Mouse (Mus musculus) myocyte (in vitro differentiated cells): ENCODE measurements at regions not wholly inside any gene's neighbourhood (a gene's known extent, or its start where the extent isn't known, plus 50 kb on each side); places are given as distances from the start of the nearest gene placed in this dataset.

Experiments used
- H3K27me3 ChIP-seq: one replicate; pipeline ENCODE4 v1.6.1; 2011; ENCODE audit not compliant: control insufficient read depth, insufficient read depth, insufficient read length
- H3K36me3 ChIP-seq: one replicate; pipeline ENCODE4 v1.6.1; 2011; ENCODE audit not compliant: control insufficient read depth, insufficient read depth
- H3K4me2 ChIP-seq: one replicate; pipeline ENCODE4 v1.6.1; 2011; ENCODE audit warnings: low read depth, control low read depth
- H3K4me3 ChIP-seq: one replicate; pipeline ENCODE4 v1.5.1; 2011; ENCODE audit warnings: mild to moderate bottlenecking, control low read depth, moderate library complexity
- H3K79me2 ChIP-seq: one replicate; pipeline ENCODE4 v1.6.1; 2011; ENCODE audit not compliant: control insufficient read depth, insufficient read depth
- H3ac ChIP-seq: one replicate; pipeline ENCODE4 v1.6.1; 2011; ENCODE audit not compliant: control insufficient read depth, insufficient read length
- CEBPB ChIP-seq: IDR thresholded peaks from 2 replicates; pipeline ENCODE4 v1.6.1; 2011; ENCODE audit warnings: mild to moderate bottlenecking, moderate library complexity; ENCODE audit not compliant: poor library complexity, insufficient read depth, severe bottlenecking
- E2F4 ChIP-seq: IDR thresholded peaks from one replicate; pipeline ENCODE4 v1.6.1; 2011; ENCODE audit warnings: mild to moderate bottlenecking, control low read depth, moderate library complexity; ENCODE audit not compliant: insufficient read depth
- MAX ChIP-seq: IDR thresholded peaks from one replicate; pipeline ENCODE4 v1.6.1; 2011; ENCODE audit warnings: low read depth, mild to moderate bottlenecking, control low read depth
- MYOD1 ChIP-seq, 3 experiments: IDR thresholded peaks; one replicate each; pipeline ENCODE4 v1.6.1; 2011; ENCODE audit warnings: control low read depth in 2 of 3, low read depth in 2 of 3, mild to moderate bottlenecking in 2 of 3, moderate library complexity in 1 of 3; ENCODE audit not compliant: insufficient read length in 2 of 3, control insufficient read depth in 1 of 3
- MYOG ChIP-seq, 3 experiments: IDR thresholded peaks; one replicate each; pipeline ENCODE4 v1.6.1; 2011; ENCODE audit warnings: control low read depth in 2 of 3, low read depth in 2 of 3, mild to moderate bottlenecking in 2 of 3; ENCODE audit not compliant: insufficient read length in 2 of 3, control insufficient read depth in 1 of 3, insufficient read depth in 1 of 3
- POLR2A ChIP-seq: IDR thresholded peaks from one replicate; pipeline ENCODE4 v1.6.1; 2011; ENCODE audit warnings: low read depth, mild to moderate bottlenecking, control low read depth, moderate library complexity; ENCODE audit not compliant: insufficient read length
- POLR2AphosphoS2 ChIP-seq: IDR thresholded peaks from one replicate; pipeline ENCODE4 v1.6.1; 2011; ENCODE audit warnings: low read depth, control low read depth; ENCODE audit not compliant: insufficient read length
- REST ChIP-seq: IDR thresholded peaks from one replicate; pipeline ENCODE4 v1.6.1; 2011; ENCODE audit warnings: mild to moderate bottlenecking, control low read depth, moderate library complexity; ENCODE audit not compliant: insufficient read depth, insufficient read length
- SRF ChIP-seq: IDR thresholded peaks from one replicate; pipeline ENCODE4 v1.6.1; 2011; ENCODE audit warnings: low read depth; ENCODE audit not compliant: control insufficient read depth, insufficient read length
- TCF12 ChIP-seq: IDR thresholded peaks from one replicate; pipeline ENCODE4 v1.6.1; 2011; ENCODE audit warnings: mild to moderate bottlenecking, control low read depth; ENCODE audit not compliant: poor library complexity, insufficient read depth, severe bottlenecking
- TCF3 ChIP-seq: IDR thresholded peaks from one replicate; pipeline ENCODE4 v1.6.1; 2011; ENCODE audit warnings: low read depth, control low read depth; ENCODE audit not compliant: insufficient read length
- USF1 ChIP-seq: IDR thresholded peaks from one replicate; pipeline ENCODE4 v1.6.1; 2011; ENCODE audit warnings: low read depth, mild to moderate bottlenecking, control low read depth, moderate library complexity

DNA sequence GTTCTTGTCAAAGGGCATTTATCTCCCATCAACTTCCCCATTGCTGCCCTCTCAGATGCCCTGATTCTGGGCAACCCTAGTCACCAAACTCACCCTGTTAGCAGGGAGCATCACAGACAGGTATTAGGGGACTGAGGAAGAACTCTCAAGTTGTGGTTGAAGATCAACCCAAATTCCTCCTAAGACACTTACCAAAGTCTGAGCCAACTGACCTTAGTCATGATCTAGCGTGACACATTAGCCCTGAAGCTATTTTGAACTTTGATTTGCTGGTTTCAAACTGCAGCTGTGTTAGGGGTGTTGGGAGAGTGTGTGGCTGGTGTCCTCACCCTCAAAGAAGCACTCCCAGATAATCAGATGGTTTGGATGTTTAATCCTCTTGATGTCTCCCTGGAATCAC is 170.5 kb downstream of the Ppp4r2 start:
- Histone ChIP-seq H3ac (no peak overlapping the region), H3K4me2 (no peak overlapping the region), H3K36me3 (no peaks in the 10 kb centered on the region), H3K4me3 (no peak overlapping the region), H3K79me2 (no peaks in the 10 kb centered on the region), H3K27me3 (peaks cover 5% of the 10 kb centered on the region)
- TF ChIP-seq MAX (no peak), POLR2AphosphoS2 (no peak), TCF3 (no peak), TCF12 (no peak), E2F4 (no peak), REST (no peak), USF1 (no peak), CEBPB (no peak)

GRCm38 (mm10) chr6:101021650-101022049 is 188.2 kb downstream of the Ppp4r2 start:
- no peak overlapping the region for H3K4me3 ChIP-seq
- no peaks in the 10 kb centered on the region for H3K79me2 ChIP-seq
- no peaks in the 10 kb centered on the region for H3K36me3 ChIP-seq
- no peak for TF ChIP-seq MAX
- TF ChIP-seq USF1, result no peak
- TF ChIP-seq CEBPB, result no peak
- TF ChIP-seq MYOG (IDR thresholded peaks at IDR 0.05; ENCODE audit: control insufficient read depth in 1 of 3, insufficient read depth in 1 of 3, insufficient read length in 2 of 3, low read depth in 2 of 3), result no peak
- no peak for TF ChIP-seq POLR2A
- TF ChIP-seq SRF, result no peak
- no peak for TF ChIP-seq POLR2AphosphoS2
- no peak for TF ChIP-seq TCF3
- TF ChIP-seq TCF12, result no peak
- no peak for TF ChIP-seq MYOD1 (IDR thresholded peaks at IDR 0.05; ENCODE audit: control insufficient read depth in 1 of 3, insufficient read length in 2 of 3, low read depth in 2 of 3)
- TF ChIP-seq E2F4, result no peak
- TF ChIP-seq REST, result no peak
- no peak overlapping the region for H3K4me2 ChIP-seq
- no peaks in the 10 kb centered on the region for H3K27me3 ChIP-seq
- H3ac ChIP-seq, result no peak overlapping the region

- Histone ChIP-seq H3K4me2 (no peak overlapping the region), H3K4me3 (no peak overlapping the region), H3K36me3 (no peaks in the 10 kb centered on the region), H3K27me3 (peaks cover 15% of the 10 kb centered on the region), H3ac (no peak overlapping the region), H3K79me2 (no peaks in the 10 kb centered on the region)
- TF ChIP-seq TCF3, result no peak
- TF ChIP-seq USF1, result no peak
- no peak for TF ChIP-seq MAX
These were observed 192.4 kb downstream of the Ppp4r2 start for GRCm38 (mm10) chr6:101025816-101026215.

DNA sequence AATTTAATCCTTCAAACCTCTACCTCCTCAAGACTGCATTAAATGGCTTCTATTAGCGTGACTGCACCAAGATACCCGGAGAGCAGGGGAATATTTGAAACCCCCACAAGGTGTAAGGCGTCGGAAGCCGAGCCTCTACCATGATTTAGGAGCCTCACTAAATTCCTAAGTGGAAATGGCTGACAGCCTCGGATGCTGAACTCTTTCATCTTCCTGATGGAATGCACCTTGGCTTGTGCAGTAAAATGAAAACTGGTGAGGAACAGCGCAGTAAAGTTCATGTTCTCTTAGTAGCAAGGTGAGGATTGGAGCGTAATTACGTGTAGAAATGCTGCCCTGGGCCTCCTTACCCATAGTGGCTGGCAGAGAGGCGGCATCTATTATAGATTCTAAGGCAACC is 194.0 kb downstream of the Ppp4r2 start:
- Histone ChIP-seq H3K27me3 (peaks cover 17% of the 10 kb centered on the region), H3K36me3 (no peaks in the 10 kb centered on the region), H3ac (no peak overlapping the region), H3K79me2 (no peaks in the 10 kb centered on the region), H3K4me2 (no peak overlapping the region), H3K4me3 (no peak overlapping the region)
- TF ChIP-seq POLR2AphosphoS2 (no peak), USF1 (no peak), MAX (no peak), E2F4 (no peak), TCF3 (no peak), POLR2A (no peak), CEBPB (no peak), SRF (no peak), TCF12 (no peak)

- Histone ChIP-seq H3K4me3 (no peak overlapping the region), H3K4me2 (no peak overlapping the region)
- no peak for TF ChIP-seq POLR2A
- no peak for TF ChIP-seq TCF12
- no peak for TF ChIP-seq POLR2AphosphoS2
- TF ChIP-seq USF1, result no peak
- TF ChIP-seq E2F4, result no peak
- TF ChIP-seq TCF3, result no peak
- no peak for TF ChIP-seq MYOD1 (IDR thresholded peaks at IDR 0.05; ENCODE audit: control insufficient read depth in 1 of 3, insufficient read length in 2 of 3, low read depth in 2 of 3)
- TF ChIP-seq REST, result no peak
- TF ChIP-seq MYOG (IDR thresholded peaks at IDR 0.05; ENCODE audit: control insufficient read depth in 1 of 3, insufficient read depth in 1 of 3, insufficient read length in 2 of 3, low read depth in 2 of 3), result no peak
- TF ChIP-seq SRF, result no peak
- no peak for TF ChIP-seq MAX
- no peak for TF ChIP-seq CEBPB
These were observed 196.0 kb downstream of the Ppp4r2 start for GRCm38 (mm10) chr6:101029436-101029835.

More at GRCm38 (mm10) chr6:101029436-101029835, 196.0 kb downstream of the Ppp4r2 start:
- Histone ChIP-seq H3K27me3 (peaks cover 33% of the 10 kb centered on the region), H3K79me2 (no peaks in the 10 kb centered on the region), H3K36me3 (no peaks in the 10 kb centered on the region), H3ac (no peak overlapping the region)
